Mouse (Mus musculus) forebrain, embryonic 15.5 days (tissue): ENCODE results near the gene Pvalb. TPM values are rescaled to one million over a fixed set of nuclear protein-coding genes. Genes with fewer than 3 reads are reported as not detected.

ENCODE experiments used
- ATAC-seq: fragments of 200-750 bp; cut with Nextera tagmentation; replicated peaks from 2 replicates; pipeline ENCODE4 v1.8.0; 2017; ENCODE audit warnings: mild to moderate bottlenecking, moderate TSS enrichment, moderate library complexity
- H3K27ac ChIP-seq: fragments of 300-500 bp; sonication (generic); replicated peaks from 2 replicates; pipeline ENCODE4 v1.5.1; 2015; ENCODE audit warnings: mild to moderate bottlenecking, inconsistent platforms
- H3K27me3 ChIP-seq: fragments of 300-500 bp; sonication (generic); 2 replicates; pipeline ENCODE4 v1.6.1; 2015; ENCODE audit warnings: inconsistent platforms
- H3K36me3 ChIP-seq: fragments of 300-500 bp; sonication (generic); 2 replicates; pipeline ENCODE4 v1.6.1; 2015; ENCODE audit warnings: mild to moderate bottlenecking, inconsistent platforms
- H3K4me1 ChIP-seq: fragments of 300-500 bp; sonication (generic); 2 replicates; pipeline ENCODE4 v1.6.1; 2015; ENCODE audit warnings: inconsistent platforms
- H3K4me2 ChIP-seq: fragments of 300-500 bp; sonication (generic); replicated peaks from 2 replicates; pipeline ENCODE4 v1.6.1; 2015; ENCODE audit warnings: mild to moderate bottlenecking, inconsistent platforms
- H3K4me3 ChIP-seq: fragments of 300-500 bp; sonication (generic); 2 replicates; pipeline ENCODE4 v1.5.1; 2015; ENCODE audit warnings: mild to moderate bottlenecking, inconsistent platforms
- H3K9ac ChIP-seq: fragments of 300-500 bp; sonication (generic); replicated peaks from 2 replicates; pipeline ENCODE4 v1.6.1; 2015; ENCODE audit warnings: mild to moderate bottlenecking, inconsistent platforms
- H3K9me3 ChIP-seq: fragments of 300-500 bp; sonication (generic); 2 replicates; pipeline ENCODE4 v1.6.1; 2016; ENCODE audit warnings: inconsistent platforms
- WGBS: fragments of 180-500 bp; shearing (Covaris S2); methylation state at CpG from one replicate; pipeline ENCODE4 v1.1.7; 2015; ENCODE audit warnings: mixed read lengths; 5-methylcytosine and 5-hydroxymethylcytosine counted together
- polyA plus RNA-seq: library from polyadenylated mRNA; unstranded; fragments of >200 nt; fragmentation: Nextera tagmentation; extraction: Ambion mirVana; gene quantifications from 2 replicates; pipeline ENCODE4 v1.2.1, GENCODE M21; 2015

The Pvalb gene
- polyA plus RNA-seq, 1 experiment from 2014 or later, result not detected

- 83% methylated on average over 5 of the region's 5 CpGs for WGBS
These were observed 28.8 kb upstream of the Pvalb start for GRCm38 (mm10) chr15:78234823-78235509.

GRCm38 (mm10) chr15:78231346-78232331, 25.4 kb upstream of the Pvalb start:
- H3K36me3 ChIP-seq, result no peaks in the 10 kb centered on the region
- H3K4me2 ChIP-seq, result no peak overlapping the region
- no peaks in the 10 kb centered on the region for H3K27me3 ChIP-seq
- no peaks in the 10 kb centered on the region for H3K9me3 ChIP-seq
- H3K9ac ChIP-seq, result no peak overlapping the region
- no peak overlapping the region for H3K4me3 ChIP-seq
- no peak overlapping the region; the same call in 1 of the 2 replicates for H3K27ac ChIP-seq
- H3K4me1 ChIP-seq, result no peaks in the 10 kb centered on the region
- no peak for ATAC-seq
- 30% methylated on average over 13 of the region's 13 CpGs for WGBS

More at GRCm38 (mm10) chr15:78234823-78235509, 28.8 kb upstream of the Pvalb start:
- no peak for ATAC-seq
- Histone ChIP-seq H3K4me2 (no peak overlapping the region), H3K27ac (no peak overlapping the region), H3K4me1 (no peaks in the 10 kb centered on the region), H3K9me3 (no peaks in the 10 kb centered on the region), H3K36me3 (no peaks in the 10 kb centered on the region), H3K27me3 (no peaks in the 10 kb centered on the region), H3K9ac (no peak overlapping the region), H3K4me3 (no peak overlapping the region)

- no peak for ATAC-seq
- Histone ChIP-seq H3K4me1 (no peaks in the 10 kb centered on the region), H3K36me3 (no peaks in the 10 kb centered on the region), H3K27me3 (no peaks in the 10 kb centered on the region), H3K4me3 (no peak overlapping the region), H3K27ac (no peak overlapping the region), H3K4me2 (no peak overlapping the region), H3K9ac (no peak overlapping the region), H3K9me3 (no peaks in the 10 kb centered on the region)
- WGBS, result 86% methylated on average over 12 of the region's 12 CpGs
These were observed 21.6 kb upstream of the Pvalb start for GRCm38 (mm10) chr15:78227816-78228215.

GRCm38 (mm10) chr15:78215269-78215668, 9.1 kb upstream of the Pvalb start:
- Histone ChIP-seq H3K9ac (no peak overlapping the region), H3K36me3 (no peaks in the 10 kb centered on the region), H3K4me1 (no peaks in the 10 kb centered on the region), H3K27ac (no peak overlapping the region), H3K27me3 (no peaks in the 10 kb centered on the region), H3K4me2 (no peak overlapping the region), H3K9me3 (no peaks in the 10 kb centered on the region), H3K4me3 (no peak overlapping the region)
- ATAC-seq, result no peak
- 84% methylated on average over 9 of the region's 9 CpGs for WGBS

- no peaks in the 10 kb centered on the region for H3K4me1 ChIP-seq
- no peak overlapping the region for H3K4me2 ChIP-seq
- no peak overlapping the region for H3K27ac ChIP-seq
- 89% methylated on average over 8 of the region's 8 CpGs for WGBS
- no peak overlapping the region for H3K9ac ChIP-seq
- H3K9me3 ChIP-seq, result no peaks in the 10 kb centered on the region
- no peak for ATAC-seq
- no peaks in the 10 kb centered on the region for H3K27me3 ChIP-seq
- no peak overlapping the region for H3K4me3 ChIP-seq
- H3K36me3 ChIP-seq, result no peaks in the 10 kb centered on the region
These were observed 5.2 kb upstream of the Pvalb start for GRCm38 (mm10) chr15:78211367-78211766.

- Histone ChIP-seq H3K4me2 (no peak overlapping the region), H3K9ac (no peak overlapping the region), H3K36me3 (no peaks in the 10 kb centered on the region), H3K4me1 (peaks cover 4% of the 10 kb centered on the region; the same call in 1 of the 2 replicates), H3K9me3 (no peaks in the 10 kb centered on the region), H3K27ac (no peak overlapping the region), H3K4me3 (no peak overlapping the region), H3K27me3 (no peaks in the 10 kb centered on the region)
- WGBS, result 88% methylated on average over 4 of the region's 4 CpGs
- ATAC-seq, result no peak
These were observed 4.0 kb upstream of the Pvalb start for GRCm38 (mm10) chr15:78210203-78210602.

GRCm38 (mm10) chr15:78205192-78205591, 1.0 kb downstream of the Pvalb start:
- Histone ChIP-seq H3K4me2 (no peak overlapping the region), H3K36me3 (no peaks in the 10 kb centered on the region), H3K4me1 (peaks cover 15% of the 10 kb centered on the region), H3K9ac (no peak overlapping the region), H3K9me3 (no peaks in the 10 kb centered on the region), H3K27ac (no peak overlapping the region), H3K4me3 (no peak overlapping the region), H3K27me3 (peaks cover 15% of the 10 kb centered on the region)
- ATAC-seq, result no peak; the same call in 1 of the 2 replicates
- WGBS, result 43% methylated on average over 3 of the region's 3 CpGs

GRCm38 (mm10) chr15:78204053-78204847, 1.9 kb downstream of the Pvalb start:
- peaks cover 15% of the 10 kb centered on the region for H3K27me3 ChIP-seq
- peak overlapping the region; percentile 71 for H3K4me2 ChIP-seq
- H3K27ac ChIP-seq, result no peak overlapping the region
- peak overlapping the region; percentile 39 for H3K9ac ChIP-seq
- peak; percentile 82; the same call in 1 of the 2 replicates for ATAC-seq
- under 1% methylated on average over 41 of the region's 41 CpGs for WGBS
- H3K4me1 ChIP-seq, result peaks cover 15% of the 10 kb centered on the region
- no peaks in the 10 kb centered on the region for H3K9me3 ChIP-seq
- H3K36me3 ChIP-seq, result no peaks in the 10 kb centered on the region
- peak overlapping the region; percentile 36 for H3K4me3 ChIP-seq

GRCm38 (mm10) chr15:78195096-78195880, 10.9 kb downstream of the Pvalb start:
- ATAC-seq, result no peak
- no peak overlapping the region for H3K27ac ChIP-seq
- no peaks in the 10 kb centered on the region for H3K36me3 ChIP-seq
- H3K4me2 ChIP-seq, result no peak overlapping the region
- H3K9me3 ChIP-seq, result no peaks in the 10 kb centered on the region
- no peak overlapping the region for H3K4me3 ChIP-seq
- no peak overlapping the region for H3K9ac ChIP-seq
- H3K27me3 ChIP-seq, result no peaks in the 10 kb centered on the region
- WGBS, result 84% methylated on average over 28 of the region's 28 CpGs
- H3K4me1 ChIP-seq, result no peaks in the 10 kb centered on the region

- H3K4me1 ChIP-seq, result no peaks in the 10 kb centered on the region
- H3K27me3 ChIP-seq, result no peaks in the 10 kb centered on the region
- H3K4me2 ChIP-seq, result no peak overlapping the region
- no peak overlapping the region for H3K27ac ChIP-seq
- H3K9ac ChIP-seq, result no peak overlapping the region
- no peak overlapping the region for H3K4me3 ChIP-seq
- no peaks in the 10 kb centered on the region for H3K36me3 ChIP-seq
- no peak for ATAC-seq
- no peaks in the 10 kb centered on the region for H3K9me3 ChIP-seq
- 80% methylated on average over 3 of the region's 3 CpGs for WGBS
These were observed 11.9 kb downstream of the Pvalb start for GRCm38 (mm10) chr15:78194320-78194719.

GRCm38 (mm10) chr15:78189636-78190035, 16.6 kb downstream of the Pvalb start:
- H3K27me3 ChIP-seq, result no peaks in the 10 kb centered on the region
- WGBS, result 96% methylated on average over 7 of the region's 7 CpGs
- no peaks in the 10 kb centered on the region for H3K36me3 ChIP-seq
- H3K9ac ChIP-seq, result no peak overlapping the region
- ATAC-seq, result no peak
- no peaks in the 10 kb centered on the region for H3K9me3 ChIP-seq
- no peaks in the 10 kb centered on the region for H3K4me1 ChIP-seq
- no peak overlapping the region for H3K27ac ChIP-seq
- no peak overlapping the region for H3K4me3 ChIP-seq
- H3K4me2 ChIP-seq, result no peak overlapping the region
